Mouse (Mus musculus) embryonic fibroblast, embryonic 13.5 days (primary cell): ENCODE results near the gene Eif2b2.

Experiments used
- CTCF ChIP-seq: IDR thresholded peaks from 2 replicates; pipeline ENCODE4 v1.5.1; 2011; ENCODE audit warnings: mild to moderate bottlenecking, control low read depth, low read length, moderate library complexity, borderline replicate concordance; ENCODE audit not compliant: insufficient read depth
- POLR2A ChIP-seq: IDR thresholded peaks from 2 replicates; pipeline ENCODE4 v1.6.1; 2011; ENCODE audit warnings: low read depth, mild to moderate bottlenecking, control low read depth, low read length, moderate library complexity

DNA sequence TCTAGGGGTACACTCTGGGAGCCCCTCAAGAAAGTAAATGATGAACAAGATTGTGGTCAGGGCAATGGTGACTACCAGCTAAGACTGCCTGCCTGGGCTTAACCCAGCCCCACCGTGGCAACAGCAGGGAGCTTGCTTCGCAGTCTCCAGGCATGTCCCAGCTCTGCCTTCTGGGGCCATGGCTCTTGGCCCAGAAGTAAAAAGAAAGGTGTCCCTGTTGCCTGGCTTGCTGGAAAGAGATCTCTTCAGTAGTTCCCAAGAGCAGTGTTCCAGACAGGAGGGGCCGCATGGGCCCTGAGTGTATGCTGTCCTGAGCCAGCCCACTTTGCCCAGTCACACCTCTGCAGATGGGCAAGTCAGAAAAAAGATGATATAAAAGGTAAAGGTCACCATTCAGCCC is 49.4 kb upstream of the Eif2b2 start:
- TF ChIP-seq CTCF (no peak), POLR2A (no peak)
